Mouse (Mus musculus): Measurements from ENCODE around the gene Upk2. TPM values are rescaled to one million over a fixed set of nuclear protein-coding genes. Genes with fewer than 3 reads are reported as not detected.

Upk2 gene
- total and polyA plus RNA-seq, 3 experiments: not detected

GRCm38 (mm10) chr9:44494863-44495809 is 40.4 kb upstream of the Upk2 start:
- Histone ChIP-seq H3K9ac (ENCODE audit: insufficient read depth, low read depth) (peak overlapping the region; percentile 28), H3K27me3 (replicated peaks) (no peaks in the 10 kb centered on the region), H3K79me2 (replicated peaks; ENCODE audit: control insufficient read depth, extremely low read depth, insufficient read depth, poor library complexity, severe bottlenecking) (no peaks in the 10 kb centered on the region), H3K4me1 (ENCODE audit: control insufficient read depth in 1 of 2, insufficient read depth in 2 of 2) (peaks cover 69 to 98% of the 10 kb centered on the region in 2 experiments), H3K36me3 (replicated peaks in 1 of 2; ENCODE audit: control insufficient read depth in 1 of 2, insufficient read depth in 1 of 2, low read length in 1 of 2) (peaks cover 0 to 15% of the 10 kb centered on the region in 2 experiments), H3K9me3 (replicated peaks; ENCODE audit: low read length) (no peaks in the 10 kb centered on the region), H3K27ac (ENCODE audit: insufficient read depth, low read depth) (peak overlapping the region; percentile 64), H3K4me2 (ENCODE audit: insufficient read depth, low read depth, poor library complexity, severe bottlenecking) (peak overlapping the region; percentile 63), H3K4me3 (replicated peaks in 1 of 3; ENCODE audit: low read depth in 2 of 3, low read length in 2 of 3, poor library complexity in 1 of 3) (peak overlapping the region in 1 of 3 experiments; percentile 22)
- dilution Hi-C loops (cut with MboI; ENCODE audit: extremely low pct_ligation_motif_present, extremely low pct_unique_long_range_greater_than_20kb, low sequenced_read_pairs) (no loop called here), in situ Hi-C loops (cut with MboI; ENCODE audit: low pct_ligation_motif_present, low pct_unique_long_range_greater_than_20kb, low sequenced_read_pairs) (loop anchor here (5.0 kb wide), 1 partner anchor 33 kb away; no protein-coding TSS in a partner anchor)
- no peak for TF ChIP-seq ZMIZ1 (IDR thresholded peaks at IDR 0.05; ENCODE audit: low read depth, low read length)
- no peak for TF ChIP-seq SIN3A (IDR thresholded peaks at IDR 0.05; ENCODE audit: low read length)
- TF ChIP-seq MAZ (IDR thresholded peaks at IDR 0.05; ENCODE audit: low read depth, low read length): no peak
- TF ChIP-seq MXI1 (IDR thresholded peaks at IDR 0.05; ENCODE audit: low read depth, low read length): no peak
- 0 out of 2 replicates have a peak, but pooled peaks have one; percentile 30 for TF ChIP-seq IRF4 (IDR thresholded peaks at IDR 0.05; ENCODE audit: low read depth, low read length)
- no peak for TF ChIP-seq USF1 (IDR thresholded peaks at IDR 0.05; ENCODE audit: low read depth, low read length)
- no peak for DNase-seq (ENCODE audit: extremely low read depth)

DNA sequence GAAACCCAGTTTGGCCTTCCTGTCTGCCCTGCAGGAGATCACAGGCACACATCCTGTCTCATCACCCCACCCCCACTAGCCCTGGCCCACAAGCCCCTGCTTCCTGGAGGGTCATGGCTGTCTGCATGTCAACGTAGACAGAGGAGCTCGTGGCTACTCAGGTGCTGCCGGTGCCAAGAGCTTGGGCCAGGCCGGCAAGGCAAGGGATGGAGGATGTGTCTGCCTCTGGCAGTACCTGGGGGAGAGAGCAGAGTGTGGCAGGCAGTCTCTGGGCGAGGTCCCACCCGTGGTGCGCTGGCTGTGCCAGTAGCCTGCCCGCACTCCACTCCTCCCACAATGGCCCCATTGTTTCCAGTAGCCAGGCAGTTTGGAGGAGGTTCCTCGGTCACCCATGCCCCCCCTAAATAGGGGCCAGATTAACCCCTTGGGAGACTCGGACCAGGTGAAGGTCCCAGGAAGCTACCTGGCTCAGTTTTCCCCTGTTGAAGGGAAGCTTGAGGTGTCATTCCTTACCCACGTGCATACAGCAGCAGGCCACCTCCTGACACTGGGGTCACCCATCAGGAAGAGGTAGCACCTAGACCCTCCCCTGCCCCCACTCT is 39.6 kb upstream of the Upk2 start:
- dilution Hi-C loops (cut with MboI; ENCODE audit: extremely low pct_ligation_motif_present, extremely low pct_unique_long_range_greater_than_20kb, low sequenced_read_pairs): no loop called here
- Histone ChIP-seq H3K4me1 (ENCODE audit: control insufficient read depth in 1 of 2, insufficient read depth in 2 of 2) (peaks cover 64 to 97% of the 10 kb centered on the region in 2 experiments), H3K9ac (ENCODE audit: insufficient read depth, low read depth) (0 out of 2 replicates have a peak overlapping the region, but pooled peaks have one; percentile 28)

More for the DNA sequence above, 39.6 kb upstream of the Upk2 start:
- DNase-seq (ENCODE audit: extremely low read depth): no peak
- peak overlapping the region; percentile 63; the same call in 1 of the 2 replicates for H3K4me2 ChIP-seq (ENCODE audit: insufficient read depth, low read depth, poor library complexity, severe bottlenecking)
- peaks cover 0 to 18% of the 10 kb centered on the region in 2 experiments for H3K36me3 ChIP-seq (replicated peaks in 1 of 2; ENCODE audit: control insufficient read depth in 1 of 2, insufficient read depth in 1 of 2, low read length in 1 of 2)
- no peaks in the 10 kb centered on the region for H3K79me2 ChIP-seq (replicated peaks; ENCODE audit: control insufficient read depth, extremely low read depth, insufficient read depth, poor library complexity, severe bottlenecking)
- TF ChIP-seq ZMIZ1 (IDR thresholded peaks at IDR 0.05; ENCODE audit: low read depth, low read length) (no peak), MXI1 (IDR thresholded peaks at IDR 0.05; ENCODE audit: low read depth, low read length) (no peak), ETS1 (conservative IDR thresholded peaks at IDR 0.05; ENCODE audit: low read depth, low read length) (no peak), TCF12 (IDR thresholded peaks at IDR 0.05; ENCODE audit: low read depth, low read length) (no peak), BHLHE40 (IDR thresholded peaks at IDR 0.05; ENCODE audit: low read depth, low read length) (no peak), USF2 (conservative IDR thresholded peaks at IDR 0.05; ENCODE audit: low read depth, low read length) (no peak), JUN (IDR thresholded peaks at IDR 0.05; ENCODE audit: insufficient read depth, low read depth, low read length) (no peak), MYC (IDR thresholded peaks at IDR 0.05; ENCODE audit: low read depth, low read length) (no peak), HCFC1 (IDR thresholded peaks at IDR 0.05; ENCODE audit: low read depth, low read length) (no peak), CHD2 (IDR thresholded peaks at IDR 0.05; ENCODE audit: low read length) (peak; percentile 36; the same call in 1 of the 2 replicates), MAFK (IDR thresholded peaks at IDR 0.05; ENCODE audit: insufficient replicate concordance, low read length) (no peak), MEF2A (IDR thresholded peaks at IDR 0.05; ENCODE audit: borderline replicate concordance, low read depth, low read length) (no peak), ELF1 (IDR thresholded peaks at IDR 0.05; ENCODE audit: low read depth, low read length) (0 out of 2 replicates have a peak, but pooled peaks have one; percentile 9)
- H3K4me3 ChIP-seq (replicated peaks in 1 of 3; ENCODE audit: low read depth in 2 of 3, low read length in 2 of 3, poor library complexity in 1 of 3): peak overlapping the region in 1 of 3 experiments; percentile 22
- no peaks in the 10 kb centered on the region for H3K9me3 ChIP-seq (replicated peaks; ENCODE audit: low read length)
- in situ Hi-C loops (cut with MboI; ENCODE audit: low pct_ligation_motif_present, low pct_unique_long_range_greater_than_20kb, low sequenced_read_pairs): no loop called here
- peak overlapping the region; percentile 33 for H3K27ac ChIP-seq (ENCODE audit: insufficient read depth, low read depth)
- no peaks in the 10 kb centered on the region for H3K27me3 ChIP-seq (replicated peaks)
